Mouse (Mus musculus) cerebellum, postnatal 36 days (tissue): ENCODE data around the gene Smndc1.

Source experiments
- DNase-seq, 2 experiments: peaks; one replicate each; pipeline ENCODE4 v3.0.0; 2021 to 2022; ENCODE audit warnings: mixed read lengths in 2 of 2

Gene Smndc1

GRCm38 (mm10) chr19:53390495-53391007 lies at the start of gene Smndc1:
Gene Smndc1, minus strand, starts transcription at chr19:53390578.
- peak; percentile 99 to 100 for DNase-seq

DNA sequence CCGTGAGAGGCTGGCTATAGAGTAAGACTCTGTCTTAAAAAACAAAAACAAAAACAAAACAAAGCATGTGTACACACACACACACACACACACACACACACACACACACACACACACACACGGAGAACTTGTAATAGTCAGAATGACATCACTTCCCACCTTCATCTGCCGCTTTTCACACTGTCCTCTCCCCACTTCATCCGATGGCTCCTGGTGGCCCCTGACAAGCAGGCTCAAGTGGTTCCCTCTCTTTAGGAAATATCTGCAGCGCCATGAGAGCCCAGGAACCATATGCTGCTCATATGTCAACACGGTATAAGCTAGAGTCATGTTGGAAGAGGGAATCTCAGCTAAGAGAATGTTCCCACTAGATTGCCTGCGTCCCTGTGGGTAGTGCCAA lies 49.0 kb upstream of the Smndc1 start:
- DNase-seq: no peak

GRCm38 (mm10) chr19:53437991-53438390 lies 47.6 kb upstream of the Smndc1 start:
- no peak for DNase-seq

DNA sequence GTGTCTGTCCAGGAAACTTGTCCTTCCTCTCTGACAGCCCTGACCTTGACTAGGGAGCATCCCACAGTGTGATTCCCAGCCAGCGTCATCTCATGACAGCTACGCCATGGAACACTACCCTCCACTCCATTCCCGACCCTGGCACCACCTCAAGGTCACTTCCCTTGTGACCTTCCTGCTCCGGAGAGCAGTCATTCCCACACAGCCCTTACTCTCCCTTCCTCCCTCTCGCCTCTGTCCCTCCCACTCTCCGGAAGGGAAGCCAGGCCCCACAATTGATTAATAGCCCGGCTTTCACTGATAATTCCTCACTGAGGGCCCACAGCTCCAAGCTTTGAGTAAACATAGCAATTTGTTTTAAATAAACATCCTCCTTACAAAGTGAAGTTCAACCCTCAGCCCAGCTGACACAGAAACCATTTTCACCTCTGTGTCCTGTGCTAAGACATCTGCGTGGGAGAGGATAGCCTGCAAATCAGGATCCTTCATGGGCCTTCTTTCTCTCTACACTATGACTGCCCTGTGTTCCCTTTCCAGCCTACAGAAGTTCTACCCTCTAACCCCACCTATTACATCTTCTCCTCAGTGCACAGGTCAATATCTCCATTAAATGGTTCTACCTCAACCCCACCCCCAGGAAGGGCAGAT lies 47.1 kb upstream of the Smndc1 start:
- no peak for DNase-seq

DNA sequence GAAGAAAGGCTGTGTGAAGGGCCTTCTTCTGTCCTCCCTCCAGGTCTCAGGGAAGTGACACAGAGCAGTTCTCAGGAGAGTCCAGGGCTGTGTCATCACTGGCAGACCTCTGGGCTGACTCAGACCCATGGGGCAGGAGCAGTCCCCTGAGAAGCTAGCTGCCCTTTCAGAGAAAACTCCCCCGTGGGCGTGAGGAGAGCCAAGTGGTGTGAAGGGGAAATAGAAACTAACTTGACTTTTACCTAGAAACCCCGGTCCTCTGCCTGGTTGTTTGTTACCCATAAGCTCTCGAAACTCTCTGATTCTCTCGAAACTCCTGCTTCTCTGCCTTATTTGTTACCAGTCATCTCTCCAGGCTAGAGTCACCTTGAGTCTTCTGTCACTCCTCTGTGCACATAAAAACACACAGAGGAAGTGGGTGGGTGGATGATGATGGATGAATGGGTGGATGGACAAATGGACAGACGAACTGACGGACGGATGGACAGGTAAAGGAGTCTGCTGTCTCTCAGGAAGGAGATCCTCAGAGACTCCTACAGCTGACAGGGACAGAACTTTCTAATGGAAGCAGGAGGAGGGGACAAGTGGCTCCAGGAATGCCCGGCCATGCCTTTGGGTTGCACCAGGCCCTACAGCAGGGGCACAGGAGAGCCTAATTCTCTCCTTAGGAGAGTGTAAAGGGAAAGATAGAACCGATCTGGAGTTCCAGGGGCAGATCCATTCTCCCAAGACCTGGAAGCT lies 43.7 kb upstream of the Smndc1 start:
- DNase-seq: no peak

DNA sequence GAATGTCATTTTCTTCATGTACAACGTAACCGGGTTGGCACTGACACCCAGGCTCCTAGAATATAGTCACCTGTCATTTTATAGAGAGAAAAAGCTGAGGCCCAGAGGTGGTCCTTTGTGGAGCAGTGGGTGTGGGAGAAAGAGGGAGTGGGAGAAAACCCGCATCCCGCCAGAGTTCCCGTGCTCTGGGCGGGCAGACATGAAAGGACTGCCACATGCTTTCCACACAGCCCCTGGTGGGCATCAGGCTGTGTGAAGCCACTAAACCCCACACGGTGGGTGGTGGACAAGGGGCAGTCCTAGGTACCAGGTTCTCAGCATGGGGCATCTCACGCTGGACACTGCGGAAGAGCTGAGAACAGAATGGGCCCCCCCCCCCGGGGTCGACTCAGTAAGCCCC lies 40.6 kb upstream of the Smndc1 start:
- no peak for DNase-seq

GRCm38 (mm10) chr19:53430356-53430755 lies 40.0 kb upstream of the Smndc1 start:
- DNase-seq: peak; percentile 82 to 87

- DNase-seq: no peak
These were observed 37.4 kb upstream of the Smndc1 start for GRCm38 (mm10) chr19:53427817-53428216.

- DNase-seq: no peak
These were observed 37.0 kb upstream of the Smndc1 start for GRCm38 (mm10) chr19:53427346-53427745.

GRCm38 (mm10) chr19:53425824-53426223 lies 35.4 kb upstream of the Smndc1 start:
- no peak for DNase-seq

GRCm38 (mm10) chr19:53424629-53425028 lies 34.3 kb upstream of the Smndc1 start:
- no peak for DNase-seq

- DNase-seq: no peak
These were observed 33.6 kb upstream of the Smndc1 start for GRCm38 (mm10) chr19:53423816-53424465.

- no peak for DNase-seq
These were observed 33.0 kb upstream of the Smndc1 start for GRCm38 (mm10) chr19:53423341-53423753.

DNA sequence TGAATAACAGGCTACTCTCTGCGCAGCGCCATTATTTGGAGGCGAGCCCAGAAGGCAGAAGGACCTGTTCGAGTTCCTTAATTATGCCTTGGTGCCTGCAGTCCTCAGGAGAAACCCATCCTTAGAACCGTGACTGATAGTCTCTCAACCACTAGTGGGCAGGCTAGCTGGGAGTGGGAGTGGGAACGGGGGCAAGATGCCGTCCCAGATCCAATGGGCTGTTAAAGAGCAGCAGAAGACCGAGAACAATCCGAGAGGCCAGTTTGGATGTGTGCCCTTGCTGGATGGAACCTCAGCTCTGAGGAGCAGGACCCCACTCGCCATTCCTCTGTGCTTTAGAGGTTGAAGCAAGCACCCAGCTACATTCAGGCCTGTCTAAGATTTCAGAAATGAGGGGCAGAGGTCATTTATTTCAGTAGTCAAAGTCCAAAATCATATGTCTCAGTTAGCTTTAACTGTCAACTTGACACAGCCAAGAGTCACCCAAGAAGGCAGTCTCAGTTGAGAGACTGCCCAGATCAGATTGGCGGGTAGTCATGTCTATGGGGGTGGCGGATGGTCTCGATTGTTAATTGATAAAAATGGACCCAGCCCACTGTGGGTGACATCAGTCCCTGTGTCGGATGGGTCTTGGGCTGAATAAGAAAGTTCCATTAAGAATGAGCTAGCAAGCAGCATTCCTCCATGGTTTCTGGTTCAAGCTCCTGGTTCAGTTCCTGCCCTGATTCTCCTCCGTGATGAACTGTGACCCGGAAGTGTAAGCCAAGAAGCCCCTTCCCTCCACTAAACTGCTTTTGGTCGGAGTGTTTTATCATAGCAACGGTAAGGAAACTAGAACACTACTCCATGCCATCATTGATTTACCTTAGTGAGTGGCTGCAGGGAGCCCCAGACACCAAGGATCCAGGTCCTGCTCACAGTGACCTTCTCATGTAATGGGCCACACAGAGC lies 32.3 kb upstream of the Smndc1 start:
- DNase-seq: no peak

- no peak for DNase-seq
These were observed 31.3 kb upstream of the Smndc1 start for GRCm38 (mm10) chr19:53421583-53422188.

GRCm38 (mm10) chr19:53420924-53421582 lies 30.7 kb upstream of the Smndc1 start:
- DNase-seq: peak; percentile 72 to 78

DNA sequence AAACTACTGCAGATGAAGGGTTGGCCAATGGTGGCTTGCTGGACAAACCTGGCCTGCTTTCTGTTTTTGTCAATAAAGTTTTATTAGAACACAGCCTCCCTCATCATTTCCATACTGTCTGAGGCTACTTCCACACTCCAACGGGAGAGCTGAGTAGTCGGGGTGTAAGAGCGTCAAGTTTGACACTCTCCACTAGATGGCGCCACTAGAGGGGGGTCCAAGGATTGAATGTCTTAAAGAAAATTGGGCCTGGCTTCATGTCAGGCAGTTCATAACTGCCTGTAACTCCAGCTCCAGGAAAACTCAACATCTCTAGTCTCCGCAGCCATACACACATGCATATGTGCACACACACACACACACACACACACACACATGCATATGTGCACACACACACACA lies 29.5 kb upstream of the Smndc1 start:
- peak in 1 of 2 experiments; percentile 54 for DNase-seq

DNA sequence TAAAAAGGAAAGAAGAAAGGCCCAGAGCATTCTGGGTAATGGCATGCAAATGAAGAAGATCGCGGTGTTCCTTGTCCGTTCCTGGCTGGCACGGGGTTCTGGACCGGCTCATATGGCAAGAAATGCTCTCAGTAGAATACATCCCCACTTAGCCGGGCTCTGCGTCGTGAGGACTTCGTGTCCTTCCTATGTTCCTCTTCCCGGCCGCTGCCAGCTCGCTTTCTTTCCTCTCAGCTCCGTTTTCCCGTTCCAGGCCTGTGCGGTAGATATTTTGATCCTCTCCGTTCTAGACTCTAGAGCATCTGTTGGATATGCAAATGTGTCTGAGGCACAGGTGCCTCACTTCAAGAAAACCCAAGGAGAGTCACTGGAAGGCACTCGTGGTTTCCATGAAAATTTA lies 24.8 kb upstream of the Smndc1 start:
- DNase-seq: no peak

DNA sequence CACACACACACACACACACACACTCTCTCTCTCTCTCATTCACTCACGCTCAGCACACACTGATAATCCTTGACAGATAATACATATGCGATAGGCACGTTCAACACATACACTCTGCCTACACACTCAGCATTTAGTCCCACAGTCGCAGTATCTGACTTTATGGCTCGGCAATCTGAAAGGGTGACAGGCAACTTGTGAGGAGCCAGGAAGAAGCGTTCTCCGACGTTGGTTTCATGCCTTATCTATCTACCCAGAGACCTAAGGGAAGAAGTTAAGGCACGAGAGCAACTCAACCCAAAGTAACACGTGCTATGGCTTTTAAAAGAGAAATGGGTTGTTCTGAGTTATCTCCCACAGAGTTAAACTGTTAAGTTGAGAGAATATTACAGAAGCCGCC lies 24.3 kb upstream of the Smndc1 start:
- DNase-seq: no peak

DNA sequence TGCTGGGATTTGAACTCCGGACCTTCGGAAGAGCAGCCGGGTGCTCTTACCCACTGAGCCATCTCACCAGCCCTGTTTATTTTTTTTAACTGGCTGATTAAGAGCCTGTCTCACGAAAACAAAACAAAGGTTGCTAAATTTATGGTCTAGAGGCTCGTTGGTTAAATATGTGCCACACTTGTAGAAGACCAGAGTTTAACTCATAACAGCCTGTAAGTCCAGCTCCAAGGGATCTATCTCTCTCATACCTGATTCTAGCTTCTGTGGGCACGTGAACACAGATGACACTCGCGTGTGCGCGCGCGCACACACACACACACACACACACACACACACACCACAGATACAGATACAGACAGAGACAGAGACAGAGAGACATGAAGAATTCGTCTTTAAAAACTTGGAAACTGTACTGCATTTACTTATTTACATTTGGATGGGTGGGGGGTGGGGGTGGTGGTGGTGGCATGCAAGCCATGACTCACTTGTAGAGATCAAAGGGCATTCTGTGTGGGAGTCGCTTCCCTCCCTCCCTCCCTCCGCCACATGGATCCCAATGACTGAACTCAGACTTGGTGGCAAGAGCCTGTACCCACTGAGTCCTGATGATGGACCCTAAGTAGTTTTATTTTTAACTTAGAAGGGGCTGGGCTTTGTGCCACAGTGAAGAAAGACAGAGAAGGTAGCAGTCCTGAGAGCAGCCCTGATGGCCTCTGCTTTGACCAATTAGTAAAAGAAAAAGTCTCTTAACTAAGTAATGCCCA lies 23.4 kb upstream of the Smndc1 start:
- DNase-seq: no peak
